Mouse (Mus musculus) heart, embryonic 14.5 days (tissue): ENCODE data around the gene Dffa. TPM values are rescaled to one million over a fixed set of nuclear protein-coding genes. Genes with fewer than 3 reads are reported as not detected.
"Not testable (repeated sequence)": the region's sequence is repeated elsewhere in the genome, so short reads cannot be mapped to it uniquely, and the experiment has no call there.

Experiments
- ATAC-seq: fragments of 200-750 bp; cut with Nextera tagmentation; 2 replicates; pipeline ENCODE4 v1.8.0; 2017; ENCODE audit warnings: low read depth, moderate TSS enrichment; ENCODE audit not compliant: insufficient number of reproducible peaks, insufficient read depth, low FRiP score
- H3K27ac ChIP-seq, 2 experiments: fragments of 200-500 bp in 1 of 2; fragments of 300-500 bp in 1 of 2; sonication (generic) in 1 of 2; replicated peaks in 1 of 2; 2 replicates each; pipeline ENCODE4 v1.5.1; 2012 to 2014; ENCODE audit warnings: low read depth in 2 of 2, low read length in 2 of 2, control low read depth in 1 of 2, mild to moderate bottlenecking in 1 of 2, mixed read lengths in 1 of 2; ENCODE audit not compliant: control insufficient read depth in 1 of 2, insufficient read depth in 1 of 2
- H3K27me3 ChIP-seq: fragments of 300-500 bp; sonication (generic); 2 replicates; pipeline ENCODE4 v1.6.1; 2014; ENCODE audit warnings: mild to moderate bottlenecking, low read length, control low read depth; ENCODE audit not compliant: control insufficient read depth, insufficient read depth
- H3K36me3 ChIP-seq: fragments of 300-500 bp; sonication (generic); 2 replicates; pipeline ENCODE4 v1.6.1; 2014; ENCODE audit warnings: mild to moderate bottlenecking, control low read depth, low read length, mixed read lengths; ENCODE audit not compliant: control insufficient read depth, insufficient read depth
- H3K4me1 ChIP-seq, 2 experiments: fragments of 200-500 bp in 1 of 2; fragments of 300-500 bp in 1 of 2; sonication (generic) in 1 of 2; 2 replicates each; pipeline ENCODE4 v1.6.1; 2012 to 2014; ENCODE audit warnings: low read length in 2 of 2, control low read depth in 1 of 2, mixed read lengths in 1 of 2; ENCODE audit not compliant: control insufficient read depth in 2 of 2, insufficient read depth in 2 of 2
- H3K4me2 ChIP-seq: fragments of 300-500 bp; sonication (generic); 2 replicates; pipeline ENCODE4 v1.6.1; 2014; ENCODE audit warnings: mild to moderate bottlenecking, low read length
- H3K4me3 ChIP-seq, 2 experiments: fragments of 200-500 bp in 1 of 2; fragments of 300-500 bp in 1 of 2; sonication (generic) in 1 of 2; 2 replicates each; pipeline ENCODE4 v1.5.1; 2012 to 2014; ENCODE audit warnings: low read length in 2 of 2, mild to moderate bottlenecking in 2 of 2, control low read depth in 1 of 2, low read depth in 1 of 2, moderate library complexity in 1 of 2; ENCODE audit not compliant: control insufficient read depth in 1 of 2, insufficient read depth in 1 of 2
- H3K9ac ChIP-seq: fragments of 300-500 bp; sonication (generic); 2 replicates; pipeline ENCODE4 v1.6.1; 2014; ENCODE audit warnings: mild to moderate bottlenecking, low read length
- H3K9me3 ChIP-seq: fragments of 300-500 bp; sonication (generic); 2 replicates; pipeline ENCODE4 v1.6.1; 2016; ENCODE audit warnings: low read length, control low read depth; ENCODE audit not compliant: control insufficient read depth
- WGBS: fragments of 180-500 bp; shearing (Covaris S2); extraction: QIAGEN DNeasy Blood & Tissue Kit; methylation state at CpG from one replicate; pipeline ENCODE4 v1.1.7; 2014; 5-methylcytosine and 5-hydroxymethylcytosine counted together
- polyA plus RNA-seq: library from polyadenylated mRNA; unstranded; fragments of >200 nt; fragmentation: Nextera tagmentation; extraction: Ambion mirVana; gene quantifications from 2 replicates; pipeline ENCODE4 v1.2.1, GENCODE M21; 2014

Dffa gene
- polyA plus RNA-seq, 1 experiment from 2014 or later = 26.7 TPM

DNA sequence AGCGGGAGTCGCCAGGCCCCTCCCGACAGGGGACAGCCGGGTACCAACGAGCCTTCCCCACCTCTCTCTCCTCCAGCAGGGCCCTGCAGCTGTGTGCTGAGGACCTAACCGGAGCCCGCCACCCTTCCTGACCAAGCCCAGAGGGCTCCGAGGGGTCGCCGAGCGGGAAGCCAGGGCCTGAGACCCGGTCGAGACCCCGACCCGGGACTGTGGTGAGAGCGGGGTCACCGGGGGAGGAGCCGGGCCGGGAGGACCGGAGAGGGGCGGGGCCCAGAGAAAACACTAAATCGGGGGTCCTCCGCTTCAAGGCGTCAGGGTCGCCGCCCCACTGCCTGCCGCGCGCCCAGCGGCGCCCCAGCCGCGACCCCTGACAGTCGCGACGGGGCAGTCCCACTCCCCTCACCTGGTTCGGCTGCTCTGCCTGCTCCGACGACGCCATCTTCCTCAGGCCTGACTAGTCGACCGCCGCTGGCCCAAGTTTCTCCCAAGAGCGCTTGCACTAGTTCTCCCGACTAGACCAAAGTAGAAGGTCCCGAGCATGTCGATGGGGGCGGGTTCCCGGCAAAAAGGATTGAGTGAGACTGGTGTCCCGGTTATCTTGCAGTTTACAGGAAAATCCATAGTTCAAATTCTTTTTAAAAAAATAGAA is 4.5 kb upstream of the Dffa start, which contains the start of gene Pex14:
Gene Pex14, minus strand, starts transcription at position 508 of the 649 bp plus-strand sequence.
- peak within 1 kb of the TSS; percentile 92 to 99 for H3K4me3 ChIP-seq
- ATAC-seq = peak; percentile 73
- WGBS = under 1% methylated on average over 47 of the region's 50 CpGs
- H3K4me2 ChIP-seq = peak within 1 kb of the TSS; percentile 98
- no peaks in the 10 kb centered on the region for H3K36me3 ChIP-seq
- no peaks in the 10 kb centered on the region for H3K27me3 ChIP-seq
- H3K27ac ChIP-seq = peak within 1 kb of the TSS in 1 of 2 experiments; percentile 45; a peak in 1 of 4 replicates
- peak within 1 kb of the TSS; percentile 95 for H3K9ac ChIP-seq
- H3K4me1 ChIP-seq = peaks cover 6 to 17% of the 10 kb centered on the region in 2 experiments
- H3K9me3 ChIP-seq = no peaks in the 10 kb centered on the region

DNA sequence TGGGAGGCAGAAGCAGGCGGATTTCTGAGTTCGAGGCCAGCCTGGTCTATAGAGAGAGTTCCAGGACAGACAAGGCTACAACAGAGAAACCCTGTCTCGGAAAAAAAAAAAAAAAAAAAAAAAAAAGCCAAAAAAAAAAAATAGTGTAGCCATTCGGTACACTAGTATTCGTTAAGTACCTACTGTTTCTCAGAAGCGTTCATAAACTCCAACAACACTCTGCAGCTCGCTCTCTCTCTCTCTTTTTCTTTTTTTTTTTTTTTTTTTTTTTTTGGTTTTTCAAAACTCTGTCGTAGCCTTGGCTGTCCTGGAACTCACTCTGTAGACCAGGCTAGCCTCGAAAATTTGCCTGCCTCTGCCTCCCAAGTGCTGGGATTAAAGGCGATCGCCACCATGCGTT is 3.5 kb upstream of the Dffa start:
- WGBS = 85% methylated on average over 12 of the region's 12 CpGs
- H3K4me3 ChIP-seq, H3K27me3 ChIP-seq, H3K9ac ChIP-seq, H3K9me3 ChIP-seq, H3K36me3 ChIP-seq, H3K27ac ChIP-seq, ATAC-seq, H3K4me2 ChIP-seq: not testable (repeated sequence)
- H3K4me1 ChIP-seq = peaks cover 6 to 25% of the 10 kb centered on the region in 2 experiments

GRCm38 (mm10) chr4:149101456-149101855 is 2.5 kb upstream of the Dffa start:
- Histone ChIP-seq H3K27me3 (no peaks in the 10 kb centered on the region), H3K4me1 (peaks cover 6 to 25% of the 10 kb centered on the region in 2 experiments), H3K27ac (no peak overlapping the region), H3K36me3 (peaks cover 5% of the 10 kb centered on the region), H3K9ac (no peak overlapping the region), H3K4me3 (no peak overlapping the region), H3K4me2 (no peak overlapping the region), H3K9me3 (no peaks in the 10 kb centered on the region)
- 80% methylated on average over 3 of the region's 3 CpGs for WGBS
- no peak for ATAC-seq

DNA sequence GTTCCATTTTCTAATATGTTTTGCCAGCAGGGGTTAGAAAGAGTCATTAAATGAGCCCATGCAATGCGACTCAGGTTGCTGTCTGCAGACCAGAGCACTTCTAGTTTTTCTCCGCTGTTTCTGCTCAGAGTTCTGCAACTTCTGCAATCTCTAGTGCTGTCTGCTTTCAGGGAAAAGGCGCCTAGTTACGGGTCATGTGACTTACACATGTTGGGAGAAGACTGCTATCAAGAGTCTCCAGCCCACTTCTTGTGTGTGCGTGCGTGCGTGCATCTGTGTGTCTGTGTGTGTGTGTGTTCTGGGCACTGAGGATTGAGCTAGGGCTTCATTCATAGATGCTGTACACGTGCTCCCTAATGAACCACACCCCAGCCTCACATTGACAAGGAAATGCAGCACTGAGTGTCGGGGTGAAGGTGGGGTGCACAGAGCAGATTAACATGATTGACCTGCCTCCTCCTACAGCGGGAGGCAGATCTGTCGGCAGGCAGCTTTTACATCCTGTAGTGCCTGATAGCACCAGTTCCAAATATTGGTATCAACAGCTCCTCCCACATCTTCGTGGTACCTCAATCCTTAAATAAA is 16.1 kb downstream of the Dffa start:
- not testable (repeated sequence) for H3K27ac ChIP-seq, H3K27me3 ChIP-seq, H3K4me1 ChIP-seq, H3K9me3 ChIP-seq, ATAC-seq, H3K4me3 ChIP-seq, H3K9ac ChIP-seq, H3K4me2 ChIP-seq
- WGBS = 84% methylated on average over 12 of the region's 12 CpGs
- H3K36me3 ChIP-seq = peaks cover 30% of the 10 kb centered on the region

- H3K4me1 ChIP-seq = peaks cover 0 to 5% of the 10 kb centered on the region in 2 experiments; a peak in 2 of 4 replicates
- ATAC-seq = no peak
- 55% methylated on average over 5 of the region's 5 CpGs for WGBS
Measured at GRCm38 (mm10) chr4:149123432-149123831, 19.5 kb downstream of the Dffa start.

GRCm38 (mm10) chr4:149125341-149126114 is 21.6 kb downstream of the Dffa start:
- no peak for ATAC-seq
- peaks cover 0 to 5% of the 10 kb centered on the region in 2 experiments; a peak in 2 of 4 replicates for H3K4me1 ChIP-seq
- H3K4me2 ChIP-seq = no peak overlapping the region
- no peak overlapping the region for H3K27ac ChIP-seq
- H3K9me3 ChIP-seq = no peaks in the 10 kb centered on the region
- no peaks in the 10 kb centered on the region for H3K27me3 ChIP-seq
- 46% methylated on average over 11 of the region's 11 CpGs for WGBS
- peaks cover 43% of the 10 kb centered on the region for H3K36me3 ChIP-seq
- H3K9ac ChIP-seq = no peak overlapping the region
- no peak overlapping the region for H3K4me3 ChIP-seq

More at GRCm38 (mm10) chr4:149123432-149123831, 19.5 kb downstream of the Dffa start:
- Histone ChIP-seq H3K9me3 (no peaks in the 10 kb centered on the region), H3K36me3 (peaks cover 36% of the 10 kb centered on the region), H3K27ac (no peak overlapping the region), H3K27me3 (no peaks in the 10 kb centered on the region), H3K4me3 (no peak overlapping the region), H3K9ac (no peak overlapping the region), H3K4me2 (no peak overlapping the region)

DNA sequence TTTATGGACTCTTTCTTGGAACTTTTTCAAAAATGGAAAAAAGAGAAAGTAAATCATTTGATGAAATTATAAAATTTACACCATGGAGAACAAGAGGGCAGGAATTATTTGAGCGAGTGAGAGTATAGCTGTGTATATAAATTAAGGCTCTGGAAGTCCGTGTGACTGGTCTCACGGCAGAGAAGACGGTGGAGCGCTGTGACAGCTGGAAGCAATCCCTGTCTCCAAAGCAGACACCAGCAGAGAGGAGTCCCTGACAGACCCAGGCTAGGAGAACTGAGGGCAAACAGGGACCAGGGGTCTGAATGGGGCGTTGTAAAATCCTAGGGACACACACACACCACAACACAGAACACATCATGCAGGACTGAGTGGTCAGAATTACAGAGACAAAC is 22.2 kb downstream of the Dffa start:
- Histone ChIP-seq H3K4me1 (peaks cover 0 to 5% of the 10 kb centered on the region in 2 experiments; a peak in 2 of 4 replicates), H3K4me2 (no peak overlapping the region), H3K36me3 (peaks cover 46% of the 10 kb centered on the region), H3K27ac (no peak overlapping the region), H3K9ac (no peak overlapping the region), H3K9me3 (no peaks in the 10 kb centered on the region), H3K27me3 (no peaks in the 10 kb centered on the region), H3K4me3 (no peak overlapping the region)
- ATAC-seq = no peak
- WGBS = 74% methylated on average over 6 of the region's 6 CpGs
